Mouse (Mus musculus): Measurements from ENCODE around the gene Gnpat. TPM values are rescaled to one million over a fixed set of nuclear protein-coding genes. Genes with fewer than 3 reads are reported as not detected.

Gene Gnpat
- total RNA-seq, 2 experiments from 2014 or later, result 56.6 to 61.4 TPM

- DNase-seq (ENCODE audit: extremely low spot score in 1 of 2, low spot score in 2 of 2), result no peak
- intact Hi-C loops (cut with DNase I), result no loop called here
These were observed 62.9 kb downstream of the Gnpat start for GRCm38 (mm10) chr8:124925544-124926266.

GRCm38 (mm10) chr8:124926351-124926771 lies 63.5 kb downstream of the Gnpat start:
- intact Hi-C loops (cut with DNase I), result no loop called here
- DNase-seq (ENCODE audit: extremely low spot score in 1 of 2, low spot score in 2 of 2), result peak in 1 of 2 experiments; percentile 54

GRCm38 (mm10) chr8:124929006-124929405 lies 66.2 kb downstream of the Gnpat start:
- intact Hi-C loops (cut with DNase I), result no loop called here

GRCm38 (mm10) chr8:124930086-124930485 lies 67.3 kb downstream of the Gnpat start:
- no peak for DNase-seq (ENCODE audit: extremely low spot score in 1 of 2, low spot score in 2 of 2)
- intact Hi-C loops (cut with DNase I), result no loop called here

More at GRCm38 (mm10) chr8:124929006-124929405, 66.2 kb downstream of the Gnpat start:
- no peak for DNase-seq (ENCODE audit: extremely low spot score in 1 of 2, low spot score in 2 of 2)

GRCm38 (mm10) chr8:124930649-124931048 lies 67.8 kb downstream of the Gnpat start:
- no peak for DNase-seq (ENCODE audit: extremely low spot score in 1 of 2, low spot score in 2 of 2)
- intact Hi-C loops (cut with DNase I), result no loop called here

GRCm38 (mm10) chr8:124932435-124932834 lies 69.6 kb downstream of the Gnpat start:
- DNase-seq (ENCODE audit: extremely low spot score in 1 of 2, low spot score in 2 of 2), result no peak
- intact Hi-C loops (cut with DNase I), result no loop called here

GRCm38 (mm10) chr8:124935116-124935515 lies 72.3 kb downstream of the Gnpat start:
- DNase-seq (ENCODE audit: extremely low spot score in 1 of 2, low spot score in 2 of 2), result no peak
- intact Hi-C loops (cut with DNase I), result no loop called here

- intact Hi-C loops (cut with DNase I), result no loop called here
- DNase-seq (ENCODE audit: extremely low spot score in 1 of 2, low spot score in 2 of 2), result no peak
These were observed 73.9 kb downstream of the Gnpat start for GRCm38 (mm10) chr8:124936699-124937098.

GRCm38 (mm10) chr8:124937293-124937692 lies 74.5 kb downstream of the Gnpat start:
- no peak for DNase-seq (ENCODE audit: extremely low spot score in 1 of 2, low spot score in 2 of 2)
- intact Hi-C loops (cut with DNase I), result no loop called here

Other genes with a start within 250 kb of the Gnpat start
- gene 2310022B05Rik, start 199.7 kb upstream of the Gnpat start, total RNA-seq (2021), result 10 to 100 TPM; 55.2 to 64.5 TPM
- gene Ttc13, start 141.1 kb upstream of the Gnpat start, total RNA-seq (2021), result 10 to 100 TPM; 57.8 to 58.7 TPM
- gene Arv1, start 140.9 kb upstream of the Gnpat start, total RNA-seq (2021), result 10 to 100 TPM; 14.7 to 18.8 TPM
- gene Fam89a, start 111.2 kb upstream of the Gnpat start, total RNA-seq (2021), result not detected
- 10 to 100 TPM; 30.6 to 39.3 TPM for gene Trim67, start 69.9 kb upstream of the Gnpat start, total RNA-seq (2021)
- 10 to 100 TPM; 21.3 to 21.9 TPM for gene 2810004N23Rik, start 87 bp downstream of the Gnpat start, total RNA-seq (2021)
- 10 to 100 TPM; 35.7 to 37.0 TPM for gene Exoc8, start 34.7 kb downstream of the Gnpat start, total RNA-seq (2021)
- 10 to 100 TPM; 14.7 to 15.6 TPM for gene Sprtn, start 34.9 kb downstream of the Gnpat start, total RNA-seq (2021)
- 10 to 100 TPM; 59.9 to 61.1 TPM for gene Egln1, start 86.3 kb downstream of the Gnpat start, total RNA-seq (2021)
- 10 to 100 TPM; 79.3 to 84.7 TPM for gene Tsnax, start 150.0 kb downstream of the Gnpat start, total RNA-seq (2021)
- gene Disc1, start 191.2 kb downstream of the Gnpat start, total RNA-seq (2021), result 1 to 10 TPM; 1.9 to 3.1 TPM

All from left cerebral cortex, postnatal 10 days (tissue).